Mouse (Mus musculus) brain, adult 2 months (tissue): ENCODE results near the gene Cmah.

Source experiments
- DNase-seq: peaks from one replicate; pipeline ENCODE4 v3.0.0; 2011; ENCODE audit warnings: low read depth, low spot score

Cmah gene

DNA sequence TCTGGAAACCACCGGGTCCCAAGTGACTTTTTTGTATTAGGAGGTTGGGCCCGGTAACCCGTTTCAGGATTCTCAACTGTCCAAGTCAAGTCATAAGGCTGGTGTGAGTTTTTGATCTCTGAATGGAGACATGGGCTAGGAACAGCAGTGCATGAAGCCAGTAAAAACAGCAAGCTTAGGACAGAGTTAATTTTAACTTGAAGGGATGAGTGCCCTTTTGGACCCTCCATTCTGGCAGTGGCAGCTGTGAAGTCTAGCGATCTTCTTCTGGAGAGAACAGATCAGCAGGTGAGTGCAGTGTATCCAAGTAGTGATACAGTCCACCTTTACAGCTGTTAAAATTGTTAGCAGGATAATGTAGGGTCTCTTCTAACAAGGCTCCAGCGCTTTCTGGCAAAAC is at the start of gene Cmah:
Cmah (plus strand) TSS at position 204 of the 400 bp plus-strand sequence.
- no peak for DNase-seq

DNA sequence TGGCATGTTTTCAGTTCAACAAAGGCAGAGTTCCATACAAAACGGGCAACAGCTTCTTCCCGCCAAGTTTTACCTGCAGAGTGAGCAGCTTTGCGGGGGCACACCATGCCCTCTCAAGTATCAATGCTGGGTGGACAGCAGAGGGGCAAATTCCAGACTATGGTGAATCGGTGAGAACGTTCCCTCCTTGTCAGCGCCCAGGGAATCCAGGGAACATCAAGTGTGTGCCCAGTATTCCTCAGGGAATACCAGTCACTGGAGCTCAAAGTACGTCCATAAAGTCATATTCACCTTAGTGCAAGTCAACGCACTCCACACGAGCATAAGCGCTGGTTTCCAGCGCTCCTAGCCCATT is 47.8 kb upstream of the Cmah start:
- DNase-seq = no peak

DNA sequence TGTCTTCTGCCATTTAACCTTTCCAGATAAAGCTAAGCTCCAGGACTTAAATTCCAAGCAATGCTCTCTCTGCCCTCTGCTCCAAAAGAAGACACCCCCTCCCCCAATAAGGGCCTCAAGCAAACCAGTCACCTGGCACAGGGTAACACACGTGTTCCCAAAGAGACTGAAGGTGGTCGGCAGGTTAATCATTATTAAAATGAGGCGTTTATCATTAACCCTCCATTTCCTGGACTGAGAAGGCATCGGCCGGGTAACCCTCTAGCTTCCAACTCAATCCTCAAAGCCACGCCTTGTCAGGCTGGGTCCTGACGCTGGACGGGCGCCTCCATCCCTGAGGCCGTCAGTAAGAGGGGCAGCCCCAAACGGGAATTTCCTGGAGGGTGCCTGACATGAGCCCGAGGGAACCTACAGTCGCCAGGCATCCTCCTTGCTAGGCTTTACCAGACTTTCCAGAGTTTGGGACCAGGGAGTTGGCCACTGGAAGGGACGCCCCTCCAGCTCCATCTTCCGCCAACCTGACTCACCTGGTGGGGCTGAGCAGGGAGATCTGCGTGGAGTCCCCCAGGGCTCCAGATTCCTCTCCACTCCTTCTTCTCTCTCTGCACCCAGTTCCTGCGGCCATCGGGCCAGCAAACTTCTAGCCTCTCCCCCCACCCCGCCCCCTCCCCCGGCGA is 47.3 kb upstream of the Cmah start:
- no peak for DNase-seq

DNA sequence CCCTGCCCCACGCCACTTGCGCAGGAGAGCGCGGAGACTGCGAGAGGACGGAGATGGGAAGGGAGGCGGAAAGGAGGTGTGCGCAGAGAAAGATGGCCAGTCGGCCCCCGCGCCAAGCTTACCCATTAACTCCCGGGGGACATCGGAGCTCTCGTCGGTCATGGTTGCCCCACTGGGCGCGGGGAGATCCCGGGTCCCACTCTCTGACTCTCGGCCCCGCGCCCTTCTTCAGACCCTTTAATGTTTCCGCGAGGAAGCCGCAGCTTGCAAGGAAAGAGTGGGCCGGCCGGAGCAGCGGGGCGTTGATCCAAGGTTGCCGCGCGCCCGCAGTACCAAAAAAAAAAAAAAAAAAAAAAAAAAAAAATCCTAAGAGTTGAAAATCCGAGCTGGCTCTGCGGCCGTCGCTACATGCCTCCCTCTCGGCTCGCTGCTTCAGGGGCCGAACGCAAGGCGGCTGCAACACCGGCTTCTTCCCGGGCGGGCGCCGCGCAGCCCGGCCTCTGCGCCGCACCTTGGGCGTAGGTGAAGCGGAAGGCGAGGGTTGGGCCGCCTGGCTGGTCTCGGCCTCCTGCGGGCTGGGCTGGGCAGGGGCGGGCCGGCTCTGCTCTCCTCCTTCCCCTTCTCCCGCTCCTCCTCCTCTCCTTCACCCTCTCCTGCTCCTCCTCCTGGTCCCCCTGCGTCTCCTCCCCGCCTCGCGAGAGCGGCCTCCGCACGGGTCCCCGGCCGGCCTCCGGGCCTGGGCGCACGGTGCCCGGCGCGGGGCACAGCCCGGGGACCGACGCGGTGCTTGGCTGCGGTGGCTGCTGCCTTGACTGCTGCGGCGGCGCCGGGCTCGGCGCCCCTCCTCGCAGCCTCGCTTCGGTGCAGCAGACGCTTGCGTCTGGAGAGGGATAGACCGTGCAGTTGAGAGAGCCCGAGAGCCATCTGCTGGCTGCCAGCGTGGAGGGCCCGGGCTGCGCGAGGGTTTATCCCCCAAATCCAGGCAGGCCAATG is 46.5 kb upstream of the Cmah start, which contains the start of gene Carmil1:
Carmil1 (minus strand) TSS at position 357 of the 993 bp plus-strand sequence.
- DNase-seq = peak; percentile 95

DNA sequence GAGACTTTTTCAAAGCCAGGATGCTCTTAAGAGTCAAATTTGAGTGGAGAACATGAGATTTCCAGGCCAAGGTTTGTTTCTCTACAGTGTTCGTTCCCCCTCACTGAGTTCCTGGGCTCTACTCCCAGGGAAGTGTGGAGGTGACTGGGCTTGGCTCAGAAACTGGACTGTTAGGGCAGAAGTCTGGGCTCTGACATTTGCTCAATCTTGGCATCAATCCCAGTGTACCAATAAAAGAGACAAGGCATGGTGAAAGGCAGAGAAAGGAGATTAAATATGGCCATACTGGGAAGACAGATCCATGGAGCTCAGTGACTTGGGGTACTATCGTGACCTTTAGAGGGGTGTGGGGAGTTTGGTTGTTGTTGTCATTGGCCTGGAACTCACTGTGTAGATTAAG is 39.8 kb upstream of the Cmah start:
- peak; percentile 81 for DNase-seq

DNA sequence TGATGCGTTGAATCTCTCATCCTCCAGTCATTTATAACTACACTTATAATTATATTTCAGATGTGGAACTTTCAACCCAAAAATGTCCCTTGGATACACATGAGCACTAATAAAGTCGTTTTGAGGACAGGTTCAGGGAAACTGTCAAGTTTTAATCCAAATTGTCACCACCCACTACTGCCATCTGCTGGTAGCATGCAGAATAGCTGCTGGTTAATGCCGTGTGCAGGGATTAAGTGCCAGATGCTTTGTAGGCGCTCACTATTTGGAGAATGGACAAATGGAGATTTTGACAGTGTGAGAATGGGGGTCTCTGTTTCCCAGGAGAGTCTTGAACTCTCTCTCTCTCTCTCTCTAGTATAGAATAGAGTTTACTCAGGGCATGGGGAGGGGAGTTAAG is 30.0 kb upstream of the Cmah start:
- DNase-seq = peak; percentile 72

DNA sequence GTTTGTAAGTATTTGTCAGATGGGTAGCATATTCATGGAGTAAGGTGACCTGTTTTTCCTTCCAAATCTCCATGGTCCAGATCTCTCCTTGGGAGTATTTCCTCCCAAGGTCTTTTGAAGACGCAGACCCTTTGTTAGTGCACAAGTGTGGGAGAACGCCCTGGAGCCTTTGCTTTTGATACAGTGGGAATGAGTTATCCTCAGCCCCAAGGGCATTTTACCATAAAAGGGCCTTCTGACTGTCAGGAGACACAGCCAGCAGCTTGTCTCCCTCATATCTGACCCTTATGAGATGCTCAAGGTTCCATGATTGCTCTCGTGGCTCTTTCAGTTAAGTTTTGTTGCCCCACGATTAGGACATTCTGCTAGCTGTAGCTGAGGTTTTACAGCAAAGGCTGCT is 21.7 kb upstream of the Cmah start:
- no peak for DNase-seq

DNA sequence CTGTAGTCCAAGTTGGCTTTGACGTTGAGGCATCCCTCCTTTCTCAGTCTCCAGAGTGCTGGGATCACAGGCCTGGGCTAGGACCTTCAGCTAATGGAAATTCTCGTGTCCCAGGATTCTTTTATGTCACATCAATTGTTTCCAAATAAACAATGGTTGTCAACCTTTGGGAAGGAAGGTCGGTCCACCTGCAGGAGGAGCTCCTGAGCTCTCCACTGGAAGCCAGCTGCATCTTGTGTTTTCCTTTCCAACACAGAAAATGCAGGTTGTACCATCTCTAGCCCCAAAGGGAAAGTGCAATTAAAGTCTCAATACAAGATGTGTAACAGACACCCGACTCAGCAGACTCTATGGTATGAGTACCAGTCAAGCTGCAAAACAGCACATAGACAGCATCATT is 21.0 kb upstream of the Cmah start:
- no peak for DNase-seq

DNA sequence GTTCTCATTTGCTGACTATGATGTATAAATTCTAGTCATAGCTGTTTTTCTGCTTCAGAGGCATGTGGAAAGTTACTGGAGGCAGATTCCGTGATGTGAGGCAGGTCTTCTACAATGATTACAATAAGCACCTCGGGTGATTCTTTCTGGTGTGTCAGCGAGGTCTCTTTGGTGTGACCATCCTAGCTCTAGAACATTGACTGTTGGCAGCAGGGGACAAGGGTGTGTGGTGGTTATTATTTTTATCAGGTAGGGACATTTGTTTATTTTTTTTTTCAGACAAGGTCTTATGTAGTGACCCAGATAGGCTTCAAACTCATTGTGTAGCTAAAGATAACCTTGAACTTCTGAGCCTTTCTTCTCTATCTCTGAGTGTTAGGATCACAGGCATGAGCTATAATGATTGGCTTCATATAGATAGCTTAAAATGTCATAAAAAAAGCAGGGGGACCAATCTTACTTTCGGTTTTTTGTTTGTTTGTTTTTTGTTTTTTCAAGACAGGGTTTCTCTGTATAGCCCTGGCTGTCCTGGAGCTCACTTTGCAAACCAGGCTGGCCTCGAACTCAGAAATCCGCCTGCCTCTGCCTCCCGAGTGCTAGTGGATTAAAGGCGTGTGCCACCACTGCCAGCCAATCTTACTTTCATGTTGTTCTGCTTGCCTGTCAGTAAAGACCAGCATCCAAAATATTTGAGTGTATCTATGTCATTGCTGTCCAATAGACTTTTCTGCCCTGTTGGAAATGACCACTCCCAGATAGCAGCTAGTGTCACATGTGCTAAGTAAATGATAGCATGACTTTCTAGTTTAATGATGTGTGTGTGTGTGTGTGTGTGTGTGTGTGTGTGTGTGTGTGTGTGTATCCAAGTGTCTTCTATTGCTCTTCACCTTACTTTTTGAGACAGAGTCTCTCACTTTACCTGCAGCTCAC is 15.9 kb upstream of the Cmah start:
- DNase-seq = no peak

DNA sequence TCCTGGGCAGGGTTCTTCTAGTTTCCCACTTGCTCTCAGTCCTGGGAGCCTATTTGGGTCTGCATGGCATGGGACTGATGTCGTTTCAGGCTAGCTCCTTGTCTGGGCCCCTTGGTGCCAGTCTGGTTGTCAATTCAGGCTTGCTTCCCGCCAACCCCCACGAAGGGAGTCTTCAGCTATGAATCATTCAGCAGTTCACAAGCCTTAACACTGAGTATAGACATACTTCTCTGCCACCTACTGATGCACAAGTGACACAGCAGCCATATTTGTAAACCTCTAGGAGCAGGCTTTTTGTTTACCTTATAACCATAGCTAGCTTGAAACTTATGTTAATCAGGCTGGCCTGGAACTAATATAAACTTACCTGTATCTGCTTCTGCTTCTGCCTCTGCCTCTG is 10.6 kb upstream of the Cmah start:
- peak; percentile 48 for DNase-seq

DNA sequence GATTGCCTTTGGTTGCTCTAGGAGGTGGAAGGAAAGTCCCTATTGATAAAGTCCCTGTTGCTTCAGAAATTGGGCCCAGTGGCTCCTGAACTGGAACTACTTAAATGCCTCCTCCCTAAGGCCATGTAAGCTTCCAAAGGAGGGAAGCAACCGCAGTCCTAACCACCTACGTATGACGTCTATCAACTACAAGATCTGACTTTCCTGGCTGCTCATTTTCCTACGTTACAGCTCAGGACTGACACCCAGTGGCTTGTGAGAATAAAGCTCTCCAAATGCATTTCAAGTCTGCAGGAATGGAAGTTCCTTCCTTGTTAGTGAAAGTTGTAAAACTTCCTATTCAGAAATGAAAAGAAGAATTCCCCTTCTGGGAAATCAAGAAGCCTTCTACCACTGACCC is 8.6 kb upstream of the Cmah start:
- peak; percentile 80 for DNase-seq

DNA sequence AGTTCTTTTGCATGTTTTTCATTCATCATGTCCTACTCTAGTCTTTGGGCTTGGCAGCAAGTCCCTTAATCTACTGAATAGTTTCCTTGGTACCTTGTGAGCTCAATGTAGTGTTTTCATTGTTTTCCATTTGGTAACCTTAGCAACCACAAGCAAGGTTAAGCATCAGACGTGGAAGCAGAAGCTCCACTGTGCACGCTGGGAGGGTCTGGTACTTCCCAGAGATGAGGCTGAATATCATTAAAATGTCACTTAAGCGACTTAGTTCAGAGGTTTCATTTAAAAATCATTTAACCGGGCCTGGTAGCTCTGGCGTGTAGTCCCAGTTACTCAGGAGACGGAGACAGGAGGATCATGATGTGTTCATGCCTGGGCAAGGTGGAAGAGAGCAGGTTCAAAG is 5.9 kb upstream of the Cmah start:
- no peak for DNase-seq

DNA sequence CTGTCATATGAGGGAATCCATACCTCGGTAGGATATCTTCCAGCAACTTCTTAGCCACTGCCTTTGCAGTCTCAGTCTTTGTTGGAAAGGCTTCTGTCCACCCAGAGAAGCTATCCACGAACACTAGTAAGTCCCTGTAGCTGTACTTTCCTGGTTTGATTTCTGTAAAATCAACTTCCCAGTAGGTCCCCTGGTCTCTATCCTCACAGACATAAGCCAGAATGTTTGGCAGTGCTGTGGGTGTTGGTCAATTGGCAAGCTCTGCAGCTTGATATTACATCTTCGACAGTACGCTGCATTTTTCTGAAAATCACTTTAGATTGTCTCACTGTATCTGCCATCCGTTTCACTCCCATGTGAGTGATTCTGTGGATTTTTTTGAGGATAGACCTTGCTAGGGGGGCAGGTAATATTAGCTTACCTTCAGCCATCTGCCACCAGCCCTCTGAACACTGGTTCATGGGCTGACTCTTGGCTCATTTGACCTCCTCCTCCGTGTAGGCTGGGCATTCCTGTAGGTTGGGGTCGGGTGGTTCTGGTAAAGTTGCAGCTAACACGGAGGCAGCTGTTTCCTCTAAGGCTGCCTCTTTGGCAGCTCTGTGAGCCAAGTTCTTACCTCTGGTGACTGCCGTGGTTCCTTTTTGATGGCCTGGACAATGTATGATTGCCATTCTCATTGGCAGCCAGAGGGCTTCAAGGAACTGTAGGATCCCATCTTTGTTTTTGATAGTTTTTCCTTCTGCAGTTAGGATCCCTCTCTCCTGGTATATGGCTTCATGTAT is 1.0 kb downstream of the Cmah start:
- no peak for DNase-seq

DNA sequence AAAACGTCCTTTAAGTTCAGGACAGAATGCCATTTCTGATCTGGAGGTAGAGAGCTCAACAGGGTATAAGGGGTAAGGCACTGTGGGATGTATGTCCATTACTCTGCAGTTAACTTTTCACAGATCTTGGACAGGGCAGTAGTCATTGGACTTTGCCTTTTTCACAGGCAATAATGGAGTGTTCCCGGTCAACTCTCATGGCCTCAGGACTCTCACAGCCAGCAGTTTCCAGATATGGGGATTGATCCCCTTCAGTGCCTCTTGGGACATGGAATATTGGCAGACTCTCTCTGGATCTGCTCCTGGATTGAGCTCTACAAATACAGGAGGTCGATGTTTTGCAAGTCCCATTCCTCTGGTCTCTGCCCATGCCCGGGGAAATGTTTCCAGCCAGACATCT is 2.9 kb downstream of the Cmah start:
- no peak for DNase-seq

DNA sequence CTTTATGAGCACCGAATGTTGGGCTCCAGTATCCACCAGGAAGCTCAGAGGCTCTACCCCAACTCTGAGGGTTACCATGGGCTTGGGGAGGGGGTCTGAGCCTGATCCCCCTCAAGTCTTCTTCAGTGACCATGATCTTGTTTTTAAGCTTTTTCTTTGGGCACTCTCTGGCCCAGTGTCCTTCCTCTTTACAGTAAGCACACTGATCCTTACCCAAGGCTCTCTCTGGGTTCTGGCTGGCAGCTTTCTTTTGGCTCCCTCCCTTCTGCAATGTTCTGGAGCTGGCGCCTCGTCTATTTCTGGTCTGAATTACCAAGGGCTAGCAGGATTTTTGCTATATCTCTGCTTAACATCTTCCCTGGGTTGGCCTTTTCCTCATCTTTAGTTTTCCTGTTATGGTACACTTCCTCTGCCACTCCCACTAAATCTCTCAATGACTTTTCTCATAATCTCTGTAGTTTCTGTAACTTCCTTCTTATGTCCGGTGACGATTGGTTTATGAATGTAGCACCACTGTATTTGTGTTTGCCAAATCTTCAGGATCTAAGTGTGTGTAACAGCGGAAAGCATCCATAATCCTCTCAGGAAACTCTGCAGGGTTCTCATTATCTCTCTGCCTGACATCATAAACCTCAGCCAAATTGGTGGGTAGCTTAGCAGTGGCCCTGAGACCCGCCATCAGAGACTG is 3.8 kb downstream of the Cmah start:
- no peak for DNase-seq

DNA sequence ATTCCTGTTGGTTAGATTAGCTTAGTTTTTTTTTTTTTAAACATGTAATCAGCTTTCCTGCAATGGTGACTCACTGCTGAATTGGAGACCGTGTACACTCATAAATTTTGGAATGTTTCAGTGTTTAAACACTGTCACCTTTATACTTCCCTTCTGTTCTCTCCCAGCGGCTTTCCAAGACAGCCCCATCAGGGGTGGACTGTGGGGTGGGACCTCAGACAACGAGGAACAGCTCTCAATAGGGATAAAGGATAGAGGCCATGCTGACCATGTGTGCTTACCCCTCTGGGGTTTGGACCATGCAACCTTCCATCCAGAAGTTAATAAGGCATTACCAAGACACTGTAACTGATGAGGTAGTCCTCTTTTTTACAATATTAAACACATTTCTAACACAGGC is 5.3 kb downstream of the Cmah start:
- no peak for DNase-seq

DNA sequence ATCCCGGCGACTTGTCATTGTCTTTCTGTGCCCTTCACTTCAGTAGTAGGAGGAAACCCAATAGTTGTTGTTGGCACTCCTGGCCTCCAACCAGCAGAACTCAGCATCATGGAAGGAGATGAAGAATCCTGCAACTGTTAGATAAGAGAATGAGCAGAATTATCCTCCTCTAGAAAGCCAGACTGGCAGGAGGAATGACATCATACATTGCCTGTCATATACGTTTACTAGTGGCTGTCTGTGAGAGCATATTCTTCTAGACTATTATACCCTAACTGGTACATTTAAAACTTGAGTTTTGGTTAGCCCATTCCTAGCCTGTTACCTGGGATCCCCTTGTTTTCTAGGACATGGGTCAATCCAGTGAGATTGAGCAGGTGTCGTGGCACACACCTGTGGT is 9.6 kb downstream of the Cmah start:
- no peak for DNase-seq

DNA sequence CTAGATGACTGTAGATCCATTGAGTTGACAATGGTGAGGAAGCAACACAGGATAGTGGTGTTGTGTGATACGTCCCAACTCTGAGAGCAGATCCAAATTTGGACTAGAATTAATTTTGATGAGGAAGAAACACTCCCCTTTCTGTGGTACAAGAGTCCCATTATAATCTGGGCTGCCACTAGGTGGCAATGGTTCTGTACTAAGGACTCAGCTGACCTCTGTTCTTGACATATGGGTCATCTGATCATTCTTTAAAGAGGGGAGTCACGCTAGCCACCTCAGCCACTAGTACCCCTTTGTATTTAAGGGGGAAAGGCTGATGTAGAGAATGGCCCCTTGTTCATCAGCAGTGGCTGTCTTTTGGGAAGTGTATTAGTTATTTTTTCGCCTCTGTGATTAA is 10.7 kb downstream of the Cmah start:
- DNase-seq = peak; percentile 23

DNA sequence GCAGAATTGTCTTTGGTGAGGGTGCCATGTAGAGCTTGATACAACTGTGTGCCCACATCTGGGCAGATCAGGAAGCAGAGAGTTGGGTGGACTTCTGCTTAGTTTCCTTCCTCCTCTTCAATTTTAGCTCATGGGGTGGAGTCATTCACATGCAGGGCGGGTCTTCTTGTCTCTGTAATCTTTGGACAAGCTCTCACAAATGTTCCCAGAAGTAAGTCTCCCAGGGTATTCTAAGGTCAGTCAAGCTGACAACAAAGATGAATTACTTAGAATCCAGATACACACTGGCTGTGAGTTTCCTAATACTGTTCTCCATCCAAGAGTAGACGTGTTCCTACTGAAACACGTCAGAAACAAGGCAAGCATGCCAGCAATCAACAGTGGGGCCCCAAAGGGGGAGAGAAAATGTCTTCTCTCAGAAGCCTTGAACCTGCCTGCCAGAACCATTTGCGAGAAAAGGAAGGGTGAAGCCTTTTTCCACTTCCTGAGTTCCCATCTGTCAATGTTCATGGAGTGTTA is 11.2 kb downstream of the Cmah start:
- no peak for DNase-seq

DNA sequence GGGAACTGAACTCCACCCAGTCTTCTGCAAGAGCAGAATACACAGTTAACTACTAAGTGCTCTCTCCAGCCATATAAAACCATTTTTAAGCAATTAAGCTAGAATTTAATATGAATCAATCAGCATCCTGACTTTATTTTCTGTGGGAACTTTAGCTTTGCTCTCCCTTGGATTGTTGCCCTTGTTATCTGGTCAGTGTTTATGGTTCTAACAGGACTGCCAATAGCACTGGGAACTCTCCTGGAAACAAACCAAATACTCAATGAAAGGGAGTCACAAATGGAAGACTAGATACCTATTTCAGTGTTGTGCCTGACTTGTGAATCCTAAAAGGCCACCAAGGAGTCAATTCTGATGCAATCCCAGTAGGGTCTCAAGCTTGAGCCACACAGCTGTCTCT is 12.7 kb downstream of the Cmah start:
- no peak for DNase-seq
